Mouse (Mus musculus) midbrain, postnatal 0 days (tissue): ENCODE measurements at regions not wholly inside any gene's neighbourhood (a gene's known extent, or its start where the extent isn't known, plus 50 kb on each side); places are given as distances from the start of the nearest gene placed in this dataset.

Experiments used
- ATAC-seq: fragments of 200-750 bp; cut with Nextera tagmentation; 2 replicates; pipeline ENCODE4 v1.8.0; 2017; ENCODE audit warnings: moderate number of reproducible peaks, mild to moderate bottlenecking, moderate TSS enrichment, moderate library complexity; ENCODE audit not compliant: low FRiP score
- DNase-seq: peaks from one replicate; pipeline ENCODE4 v3.0.0-alpha.2; 2015; ENCODE audit warnings: low spot score
- H3K27ac ChIP-seq: fragments of 300-500 bp; sonication (generic); 2 replicates; pipeline ENCODE4 v1.5.1; 2014; ENCODE audit warnings: low read depth, mild to moderate bottlenecking, low read length, mixed read lengths
- H3K27me3 ChIP-seq: fragments of 300-500 bp; sonication (generic); 2 replicates; pipeline ENCODE4 v1.6.1; 2014; ENCODE audit warnings: low read length, control low read depth, mixed read lengths; ENCODE audit not compliant: insufficient read depth
- H3K36me3 ChIP-seq: fragments of 300-500 bp; sonication (generic); 2 replicates; pipeline ENCODE4 v1.6.1; 2014; ENCODE audit warnings: low read length, control low read depth, mixed read lengths; ENCODE audit not compliant: insufficient read depth
- H3K4me1 ChIP-seq: fragments of 300-500 bp; sonication (generic); 2 replicates; pipeline ENCODE4 v1.6.1; 2014; ENCODE audit warnings: mild to moderate bottlenecking, control low read depth, antibody characterized with exemption, low read length, mixed read lengths; ENCODE audit not compliant: insufficient read depth
- H3K4me2 ChIP-seq: fragments of 300-500 bp; sonication (generic); 2 replicates; pipeline ENCODE4 v1.6.1; 2014; ENCODE audit warnings: low read depth, mild to moderate bottlenecking, low read length, mixed read lengths; ENCODE audit not compliant: poor library complexity, severe bottlenecking
- H3K4me3 ChIP-seq: fragments of 300-500 bp; sonication (generic); 2 replicates; pipeline ENCODE4 v1.5.1; 2014; ENCODE audit warnings: low read depth, mild to moderate bottlenecking, low read length, moderate library complexity
- H3K9ac ChIP-seq: fragments of 300-500 bp; sonication (generic); replicated peaks from 2 replicates; pipeline ENCODE4 v1.6.1; 2014; ENCODE audit warnings: mild to moderate bottlenecking, low read length, moderate library complexity, mixed read lengths; ENCODE audit not compliant: poor library complexity, severe bottlenecking
- H3K9me3 ChIP-seq: fragments of 300-500 bp; sonication (generic); 2 replicates; pipeline ENCODE4 v1.6.1; 2016; ENCODE audit warnings: low read length, control low read depth
- CTCF ChIP-seq: IDR thresholded peaks from 2 replicates; pipeline ENCODE4 v1.5.1; 2016; ENCODE audit warnings: antibody characterized with exemption, mild to moderate bottlenecking
- WGBS: fragments of 180-500 bp; shearing (Covaris S2); extraction: QIAGEN DNeasy Blood & Tissue Kit; methylation state at CpG from one replicate; pipeline ENCODE4 v1.1.7; 2014; 5-methylcytosine and 5-hydroxymethylcytosine counted together

GRCm38 (mm10) chr3:144020189-144020940 is 184.7 kb downstream of the Lmo4 start:
- H3K9me3 ChIP-seq, result no peaks in the 10 kb centered on the region
- no peaks in the 10 kb centered on the region for H3K27me3 ChIP-seq
- 81% methylated on average over 8 of the region's 8 CpGs for WGBS
- no peak overlapping the region for H3K27ac ChIP-seq
- no peak for ATAC-seq
- no peak overlapping the region for H3K9ac ChIP-seq
- no peaks in the 10 kb centered on the region for H3K36me3 ChIP-seq
- DNase-seq, result no peak
- no peak overlapping the region for H3K4me2 ChIP-seq
- no peak overlapping the region for H3K4me3 ChIP-seq
- TF ChIP-seq CTCF, result no peak
- no peaks in the 10 kb centered on the region for H3K4me1 ChIP-seq

- DNase-seq (no peak), ATAC-seq (no peak)
- no peaks in the 10 kb centered on the region for H3K36me3 ChIP-seq
- H3K27me3 ChIP-seq, result no peaks in the 10 kb centered on the region
- H3K9me3 ChIP-seq, result no peaks in the 10 kb centered on the region
- no peaks in the 10 kb centered on the region for H3K4me1 ChIP-seq
- no peak for TF ChIP-seq CTCF
- H3K4me2 ChIP-seq, result no peak overlapping the region
- no peak overlapping the region for H3K9ac ChIP-seq
- no peak overlapping the region for H3K4me3 ChIP-seq
- WGBS, result 93% methylated on average over 2 of the region's 2 CpGs
- no peak overlapping the region for H3K27ac ChIP-seq
These were observed 185.7 kb downstream of the Lmo4 start for GRCm38 (mm10) chr3:144019293-144019692.

GRCm38 (mm10) chr3:144018559-144018958 is 186.5 kb downstream of the Lmo4 start:
- H3K36me3 ChIP-seq, result no peaks in the 10 kb centered on the region
- H3K4me2 ChIP-seq, result no peak overlapping the region
- H3K27me3 ChIP-seq, result no peaks in the 10 kb centered on the region
- TF ChIP-seq CTCF, result no peak
- no peak overlapping the region for H3K9ac ChIP-seq
- no peaks in the 10 kb centered on the region for H3K4me1 ChIP-seq
- no peak for ATAC-seq
- H3K4me3 ChIP-seq, result no peak overlapping the region
- 77% methylated on average over 4 of the region's 4 CpGs for WGBS
- DNase-seq, result no peak
- no peak overlapping the region for H3K27ac ChIP-seq
- H3K9me3 ChIP-seq, result no peaks in the 10 kb centered on the region

GRCm38 (mm10) chr3:144015236-144015635 is 189.8 kb downstream of the Lmo4 start:
- no peak for ATAC-seq
- 91% methylated on average over 3 of the region's 3 CpGs for WGBS
- Histone ChIP-seq H3K36me3 (no peaks in the 10 kb centered on the region), H3K9me3 (no peaks in the 10 kb centered on the region), H3K4me2 (no peak overlapping the region), H3K27me3 (no peaks in the 10 kb centered on the region), H3K4me1 (peaks cover 5% of the 10 kb centered on the region; the same call in 1 of the 2 replicates), H3K27ac (no peak overlapping the region), H3K4me3 (no peak overlapping the region), H3K9ac (no peak overlapping the region)
- DNase-seq, result no peak
- TF ChIP-seq CTCF, result no peak

- no peak overlapping the region for H3K4me3 ChIP-seq
- H3K36me3 ChIP-seq, result no peaks in the 10 kb centered on the region
- ATAC-seq (no peak), DNase-seq (no peak)
- no peaks in the 10 kb centered on the region for H3K9me3 ChIP-seq
- H3K4me1 ChIP-seq, result peaks cover 5% of the 10 kb centered on the region; the same call in 1 of the 2 replicates
- no peak overlapping the region for H3K27ac ChIP-seq
- TF ChIP-seq CTCF, result no peak
- no peak overlapping the region for H3K9ac ChIP-seq
- WGBS, result 41% methylated on average over 8 of the region's 8 CpGs
- H3K27me3 ChIP-seq, result no peaks in the 10 kb centered on the region
- H3K4me2 ChIP-seq, result no peak overlapping the region
These were observed 191.4 kb downstream of the Lmo4 start for GRCm38 (mm10) chr3:144013481-144014125.

- no peak for ATAC-seq
These were observed 192.2 kb downstream of the Lmo4 start for GRCm38 (mm10) chr3:144012820-144013219.

More at GRCm38 (mm10) chr3:144012820-144013219, 192.2 kb downstream of the Lmo4 start:
- no peaks in the 10 kb centered on the region for H3K36me3 ChIP-seq
- H3K9ac ChIP-seq, result no peak overlapping the region
- H3K9me3 ChIP-seq, result no peaks in the 10 kb centered on the region
- TF ChIP-seq CTCF, result no peak
- no peaks in the 10 kb centered on the region for H3K27me3 ChIP-seq
- no peak for DNase-seq
- H3K4me3 ChIP-seq, result no peak overlapping the region
- H3K27ac ChIP-seq, result no peak overlapping the region
- H3K4me1 ChIP-seq, result peaks cover 5% of the 10 kb centered on the region; the same call in 1 of the 2 replicates
- WGBS, result 59% methylated on average over 6 of the region's 6 CpGs
- H3K4me2 ChIP-seq, result no peak overlapping the region
